Mouse (Mus musculus) left cerebral cortex, adult 8-10 months (tissue): ENCODE measurements around the gene Celf2. TPM values are rescaled to one million over a fixed set of nuclear protein-coding genes. Genes with fewer than 3 reads are reported as not detected.

Experiments
- DNase-seq, 2 experiments: peaks; one replicate each; pipeline ENCODE4 v3.0.0; 2022; ENCODE audit warnings: low spot score in 2 of 2
- total RNA-seq, 4 experiments: library from RNA; stranded (reverse); gene quantifications; 2 replicates each; pipeline ENCODE4 v1.2.4; 2022

Gene Celf2
- total RNA-seq, 4 experiments from 2014 or later: 386 to 451 (median 404) TPM

DNA sequence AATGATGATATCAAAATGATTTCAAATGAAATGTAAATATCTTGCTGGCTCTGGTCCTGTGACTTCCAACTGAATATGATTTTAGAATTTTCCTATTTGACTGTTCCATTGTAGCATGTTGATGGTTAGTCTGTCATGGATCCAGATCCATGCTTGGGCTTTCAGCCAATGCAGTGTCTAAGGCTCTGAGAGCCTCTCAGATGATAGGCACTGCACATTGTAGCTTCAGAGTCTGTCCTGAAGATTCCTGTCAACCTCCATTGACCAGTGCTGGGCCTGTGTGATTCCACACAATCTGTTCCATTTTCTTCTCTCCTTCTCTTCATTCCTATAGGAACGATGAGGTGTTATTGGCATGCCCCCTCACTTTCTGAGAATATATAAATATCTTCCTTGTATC is 478.0 kb downstream of the Celf2 start:
- DNase-seq: no peak

DNA sequence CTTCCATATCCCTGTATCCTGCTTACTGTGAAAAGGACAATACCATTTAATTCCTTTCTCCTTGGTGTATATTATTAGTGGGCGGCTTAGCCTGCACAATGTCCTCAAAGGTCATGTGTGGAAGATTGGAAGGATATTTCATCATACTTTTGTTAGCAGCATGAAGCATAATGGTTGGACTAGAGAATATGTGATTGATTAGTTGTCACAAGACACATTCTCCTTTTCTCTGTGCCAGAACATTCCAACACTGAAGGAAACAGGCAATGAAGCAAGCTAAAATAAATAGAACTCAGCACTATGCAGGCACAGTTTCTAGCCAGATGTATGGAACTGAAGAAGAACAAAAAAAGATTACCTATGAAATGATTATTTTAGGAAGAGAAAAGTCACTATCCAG is 482.6 kb downstream of the Celf2 start:
- no peak for DNase-seq

DNA sequence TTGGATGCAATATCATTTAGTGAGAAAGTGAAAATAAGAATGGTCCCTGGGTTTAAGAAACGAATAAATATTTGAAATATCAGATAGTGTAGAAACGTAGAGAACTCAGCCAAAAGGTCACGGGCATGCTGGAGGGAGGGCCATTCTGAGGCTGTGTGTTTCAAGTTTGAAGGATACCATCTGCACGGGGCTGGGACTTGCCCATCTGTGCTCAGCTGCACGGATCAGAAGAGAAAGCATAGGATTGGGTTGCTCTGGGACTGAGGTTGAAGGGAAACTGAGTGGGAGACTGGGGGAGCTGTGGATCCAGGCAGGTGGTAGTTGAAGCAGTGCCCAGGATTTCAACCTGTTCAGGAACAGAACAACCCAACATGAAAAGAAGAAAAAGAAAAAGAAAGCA is 483.8 kb downstream of the Celf2 start:
- DNase-seq: no peak

DNA sequence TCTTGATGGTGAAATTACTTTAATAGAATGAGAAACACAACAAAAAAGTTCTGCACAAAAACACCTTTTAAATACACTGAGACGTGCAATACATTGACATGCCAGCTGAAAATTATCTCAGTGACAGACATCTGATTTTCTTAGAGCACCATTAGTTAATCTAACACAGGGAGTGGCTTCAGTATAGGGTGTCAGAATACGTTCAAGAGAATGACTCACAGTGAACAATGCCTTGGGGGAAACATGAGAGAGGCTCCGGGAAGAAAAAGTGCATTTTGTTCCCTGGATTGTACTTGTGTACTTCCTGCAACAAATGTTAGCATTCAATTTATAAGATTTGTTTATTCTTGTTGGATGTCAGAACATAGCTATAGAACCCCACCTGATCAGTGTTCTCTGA is 487.2 kb downstream of the Celf2 start:
- DNase-seq: no peak

DNA sequence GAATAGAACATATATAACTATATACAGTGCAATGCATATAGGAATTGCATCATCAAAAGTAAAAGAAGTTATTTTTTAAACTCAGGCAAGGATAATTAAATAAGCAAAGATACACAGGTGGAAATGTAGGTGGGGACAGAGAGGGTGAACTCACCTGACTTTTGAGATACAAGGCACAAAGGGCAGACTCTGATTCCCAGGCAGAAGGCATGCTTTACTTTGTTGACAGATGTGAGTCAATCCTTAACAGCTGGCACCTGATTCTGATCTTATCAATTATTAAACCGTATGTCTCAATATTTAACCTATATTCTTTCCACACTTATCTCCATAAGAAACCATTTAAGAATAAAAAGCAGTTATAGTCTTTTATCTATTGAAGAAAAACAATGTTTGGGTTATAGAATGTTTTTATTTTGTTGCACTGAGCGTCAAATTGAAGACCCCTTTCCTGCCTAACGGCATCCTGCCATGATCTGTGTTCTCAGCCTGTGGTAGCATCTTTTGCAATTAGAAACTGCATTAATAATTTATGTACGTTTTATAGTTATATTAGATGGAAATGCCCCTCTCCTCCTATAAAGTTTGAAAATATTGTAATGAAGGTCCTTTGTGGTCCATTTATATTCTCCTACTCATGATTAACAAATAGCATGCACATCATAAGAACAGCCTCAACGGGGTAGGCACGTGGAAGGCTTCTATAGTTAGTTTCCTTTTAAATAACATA is 491.8 kb downstream of the Celf2 start:
- DNase-seq: no peak

DNA sequence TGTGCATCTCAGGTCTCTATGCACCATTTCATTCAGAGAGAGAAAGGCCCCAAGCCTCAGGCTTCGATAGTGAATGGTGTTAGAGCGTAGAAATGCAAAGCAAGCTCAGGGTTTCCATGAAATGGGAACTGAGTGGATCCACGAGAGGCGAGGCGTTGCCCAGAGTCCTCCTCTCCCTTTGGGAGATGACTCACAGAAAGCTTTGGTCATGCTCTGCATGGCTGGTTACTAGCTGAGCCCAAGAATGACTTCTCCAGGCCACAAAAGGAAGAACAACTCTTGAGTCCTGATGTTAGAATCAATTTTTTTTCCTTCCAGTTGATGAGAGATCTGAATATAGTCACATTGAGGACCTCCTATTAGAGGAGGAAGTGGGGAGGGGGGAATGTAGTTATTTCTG is 496.2 kb downstream of the Celf2 start:
- no peak for DNase-seq

DNA sequence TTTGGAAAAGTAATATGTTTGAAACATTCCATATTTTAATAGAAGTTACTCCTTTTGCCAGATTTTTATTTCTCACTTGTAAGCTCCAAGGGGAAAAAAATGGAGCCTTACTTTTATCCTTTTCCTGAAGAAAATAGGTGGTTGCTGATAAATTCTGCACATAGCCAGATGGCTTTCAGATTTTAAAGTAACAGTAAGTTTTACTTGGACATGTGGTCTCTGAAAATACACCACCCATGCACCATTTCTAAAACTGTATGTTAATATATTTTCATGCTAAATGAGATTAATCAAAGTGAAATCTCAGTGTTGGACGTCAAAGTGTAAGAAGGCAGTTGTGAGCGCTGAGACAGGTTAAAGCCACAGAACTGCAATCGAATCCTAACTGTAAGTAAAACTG is 502.5 kb downstream of the Celf2 start:
- DNase-seq: no peak

DNA sequence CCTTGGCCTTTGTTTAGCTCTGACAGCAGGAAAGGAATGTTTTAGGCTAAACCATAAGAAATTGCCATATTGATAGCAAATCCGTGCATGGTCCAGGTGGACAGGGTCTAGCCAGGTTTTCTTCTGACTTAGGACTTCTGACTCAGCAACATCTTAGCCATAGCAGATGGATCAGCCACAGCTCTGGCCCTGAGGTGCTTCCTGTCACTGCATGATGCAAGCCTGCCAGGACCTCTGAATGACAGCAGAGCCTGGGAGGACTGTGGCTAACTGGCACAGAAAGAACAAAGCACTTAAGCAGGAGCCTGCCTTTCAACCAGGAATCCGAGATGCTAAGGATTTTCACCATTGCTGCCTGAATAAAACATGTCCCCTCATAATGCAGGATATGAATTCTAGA is 507.4 kb downstream of the Celf2 start:
- no peak for DNase-seq

DNA sequence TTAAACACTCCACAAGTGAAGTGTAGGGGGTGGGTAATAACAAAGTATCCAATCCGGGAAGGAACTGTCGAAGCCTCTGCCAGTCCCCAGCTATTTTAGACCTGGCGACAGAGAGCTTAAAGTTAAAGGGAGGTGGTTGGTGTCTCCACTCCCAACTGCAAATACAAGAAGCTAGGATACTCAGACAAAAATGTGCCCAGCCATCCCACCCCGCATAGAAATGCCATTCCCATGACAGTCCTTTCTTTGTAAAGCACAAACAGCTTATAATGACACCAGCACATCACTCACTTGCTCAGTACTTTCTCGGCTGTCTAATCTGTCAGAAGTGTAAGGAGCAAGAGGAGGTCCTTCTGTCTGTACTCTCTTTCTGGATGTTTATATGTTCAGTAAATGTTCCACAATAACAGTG is 518.3 kb downstream of the Celf2 start:
- no peak for DNase-seq

DNA sequence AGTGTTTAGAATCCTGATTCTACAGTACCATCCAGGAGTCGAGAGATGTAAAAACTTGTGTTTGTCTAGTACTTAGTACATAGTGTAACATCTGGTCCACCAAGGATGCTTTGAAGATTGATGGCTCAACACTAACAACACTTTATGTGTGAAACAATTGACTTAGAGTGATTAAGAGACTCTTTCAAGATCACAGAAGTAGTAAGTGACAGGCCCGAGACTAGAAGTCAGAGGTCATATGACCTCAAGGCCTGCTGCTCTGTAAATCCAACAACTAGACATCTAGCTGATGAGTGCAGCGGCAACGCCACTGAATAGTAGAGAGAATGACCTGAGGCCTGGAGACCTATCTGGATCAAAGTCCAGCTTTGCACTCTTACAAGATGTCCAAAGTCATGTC is 523.7 kb downstream of the Celf2 start:
- no peak for DNase-seq

DNA sequence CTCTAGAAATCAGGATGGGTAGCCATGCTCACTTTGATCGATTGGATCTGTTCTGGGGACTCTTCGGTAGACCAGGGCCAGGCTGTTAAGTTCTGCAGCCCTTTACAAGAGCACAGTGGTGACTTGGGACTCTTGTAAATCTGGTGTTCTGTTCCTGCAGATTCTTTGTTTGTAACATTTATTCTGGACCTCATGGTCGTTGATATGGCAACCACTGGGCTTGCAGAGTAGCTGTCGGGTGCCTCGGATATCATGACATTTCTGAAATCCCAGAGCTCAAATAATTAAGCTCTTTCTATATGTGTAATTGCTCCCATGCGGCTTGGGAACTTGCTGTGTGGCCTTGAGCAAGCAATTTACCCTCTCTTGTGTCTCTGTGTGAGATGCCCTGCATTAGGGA is 525.5 kb downstream of the Celf2 start:
- no peak for DNase-seq

DNA sequence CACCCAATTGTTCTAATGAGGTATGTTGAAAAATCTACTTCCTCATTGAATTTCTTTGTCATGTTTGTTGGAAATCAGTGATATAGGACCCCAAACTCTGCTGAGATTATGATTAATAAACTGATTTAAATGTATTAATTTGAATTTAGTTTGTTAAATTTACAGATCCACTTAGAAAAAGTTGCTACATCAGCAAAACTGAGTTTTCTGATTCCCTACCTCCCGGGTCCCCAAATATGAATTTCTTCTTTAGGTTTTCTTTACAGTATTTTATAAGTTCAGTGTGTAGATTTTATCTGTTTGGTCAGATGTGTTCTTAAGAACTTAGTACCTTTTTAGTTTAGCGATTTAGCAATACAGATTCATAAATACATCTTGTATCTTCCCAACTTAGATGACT is 533.1 kb downstream of the Celf2 start:
- no peak for DNase-seq

DNA sequence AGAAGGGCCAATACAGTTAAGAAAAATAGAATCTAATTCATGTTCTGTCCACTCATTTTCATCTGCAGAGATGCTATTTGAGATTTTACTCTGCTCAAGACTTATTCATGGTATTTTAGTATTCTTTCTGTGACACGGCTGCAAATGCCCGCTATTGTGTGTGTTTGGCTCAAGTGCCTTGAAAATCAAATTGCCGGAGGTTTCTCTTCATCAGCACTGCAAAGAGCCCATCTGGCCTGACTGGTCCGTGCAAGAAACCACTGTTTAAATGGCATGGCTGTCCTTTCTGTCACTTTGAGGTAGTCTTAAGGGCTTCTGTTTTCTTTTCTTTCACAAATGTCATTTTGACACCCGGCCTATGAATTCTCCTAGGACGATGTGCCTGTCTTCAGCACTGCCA is 540.1 kb downstream of the Celf2 start:
- no peak for DNase-seq

DNA sequence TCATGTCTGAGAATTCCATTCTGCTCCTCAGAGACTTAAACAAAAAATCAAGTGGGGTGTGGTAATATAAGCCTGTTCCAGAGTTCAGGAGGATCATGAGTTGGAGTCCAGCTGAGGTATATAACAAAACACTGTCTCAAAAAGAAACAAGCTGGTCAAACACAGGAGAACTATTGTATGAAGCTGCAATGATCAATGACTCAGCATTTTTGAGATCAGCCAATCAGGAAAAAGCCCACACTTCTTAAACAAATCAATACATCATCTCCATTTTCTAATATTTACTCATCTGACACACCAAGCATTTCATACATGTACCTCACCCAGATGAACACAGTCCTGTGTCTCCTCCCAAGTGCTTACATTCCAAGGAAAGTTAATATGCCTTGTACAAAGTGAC is 544.1 kb downstream of the Celf2 start:
- no peak for DNase-seq

DNA sequence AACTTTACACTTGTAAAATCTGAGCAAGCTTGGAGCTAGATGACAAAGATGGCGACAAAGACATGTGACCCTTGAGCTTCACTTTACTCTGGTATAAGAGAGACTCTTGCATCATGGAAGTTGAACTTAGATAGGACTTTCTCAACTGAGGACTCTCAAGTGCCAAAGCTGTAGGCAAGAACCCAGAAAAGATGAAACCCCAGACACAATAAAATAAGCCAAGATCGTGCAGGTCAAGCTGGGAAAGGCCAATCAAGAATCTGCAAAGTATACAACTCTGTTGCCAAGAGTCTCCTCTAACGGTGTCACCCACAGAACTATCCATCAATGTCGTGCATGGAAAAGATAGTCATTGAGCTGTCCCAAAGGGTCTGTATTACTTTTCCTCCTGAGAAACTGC is 558.7 kb downstream of the Celf2 start:
- DNase-seq: no peak

DNA sequence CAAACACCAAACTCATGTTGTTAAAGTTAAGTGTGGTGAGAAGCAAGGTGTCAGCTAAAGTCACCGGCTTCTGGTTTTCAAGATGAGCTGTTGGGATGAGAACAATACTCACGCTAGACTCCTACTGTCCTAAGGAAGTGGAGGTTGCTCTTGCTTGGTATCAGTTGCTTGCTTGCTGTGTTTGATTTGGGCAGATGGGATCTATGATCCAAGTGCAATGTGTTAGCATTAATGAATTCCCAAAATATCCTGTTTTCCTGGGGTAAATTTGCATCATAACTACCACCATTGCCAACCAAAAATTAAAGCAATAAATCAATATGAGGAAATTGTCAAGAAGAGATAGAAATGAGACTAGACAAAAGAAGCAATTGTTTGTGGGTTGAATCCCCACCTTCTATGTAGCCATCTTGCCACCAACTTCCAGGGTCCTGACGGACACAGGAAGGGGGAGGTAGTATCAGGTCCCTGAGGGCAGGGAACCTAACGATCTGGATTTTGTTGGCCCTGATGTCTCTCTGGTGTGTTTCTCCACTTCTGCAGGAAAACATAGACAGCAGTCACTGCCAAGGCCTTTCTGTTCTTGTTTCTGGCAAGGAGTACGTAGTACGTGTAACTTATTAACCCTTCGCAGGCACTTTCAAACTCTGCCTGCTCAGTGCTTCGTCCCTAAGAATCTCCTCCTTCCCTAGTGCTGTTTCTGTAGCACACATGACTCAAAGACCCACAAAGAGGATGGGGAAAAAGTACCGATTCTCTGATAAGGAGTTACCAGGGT is 563.5 kb downstream of the Celf2 start:
- DNase-seq: no peak

DNA sequence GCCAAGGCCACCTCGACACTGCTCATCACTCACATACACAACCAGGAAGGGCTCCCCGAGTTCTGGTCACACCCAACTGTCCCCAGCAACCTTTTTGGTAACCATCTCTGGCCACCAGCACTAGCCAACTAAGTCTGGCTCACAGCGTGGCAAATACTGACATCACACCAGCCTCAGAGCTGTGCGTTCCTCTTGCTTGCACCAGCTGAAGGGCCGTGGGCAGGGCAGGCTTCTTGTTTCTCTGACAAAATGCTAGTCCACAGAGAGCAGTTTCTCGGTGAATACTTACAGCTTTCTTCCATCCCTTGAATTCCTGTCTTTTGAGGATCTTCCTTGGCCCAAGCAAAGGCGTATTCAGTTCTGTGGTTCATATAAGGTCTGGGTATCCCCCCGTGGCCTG is 565.7 kb downstream of the Celf2 start:
- DNase-seq: no peak

DNA sequence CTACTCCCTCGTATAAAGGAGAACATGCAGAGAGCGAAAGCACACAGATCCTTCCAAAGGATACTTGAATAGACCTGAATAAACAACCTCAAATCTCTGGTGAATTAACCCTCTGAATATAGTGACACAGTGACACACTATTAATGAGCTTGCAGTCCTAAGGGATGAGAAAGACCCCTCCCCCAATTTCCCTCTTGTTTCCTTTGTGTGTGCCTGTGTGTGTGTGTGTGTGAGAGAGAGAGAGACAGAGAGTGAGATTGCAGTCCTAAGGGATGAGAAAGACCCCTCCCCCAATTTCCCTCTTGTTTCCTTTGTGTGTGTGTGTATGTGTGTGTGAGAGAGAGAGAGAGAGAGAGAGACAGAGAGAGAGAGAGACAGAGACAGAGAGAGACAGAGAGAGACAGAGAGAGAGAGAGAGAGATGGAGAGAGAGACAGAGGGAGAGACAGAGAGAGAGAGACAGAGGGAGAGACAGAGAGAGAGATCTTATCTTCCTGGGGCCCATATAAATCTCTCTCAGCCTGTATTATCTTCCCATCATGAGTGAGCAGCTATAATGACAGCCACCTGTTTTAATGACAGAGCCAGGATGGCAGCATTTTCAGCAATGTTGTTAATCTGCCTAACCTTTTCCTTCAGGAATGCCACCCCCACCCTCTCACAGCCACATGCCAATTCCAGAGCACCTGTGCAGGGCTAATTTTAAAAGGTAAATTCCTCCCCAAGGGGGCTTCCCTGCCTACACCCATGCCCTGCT is 566.5 kb downstream of the Celf2 start:
- DNase-seq: no peak

DNA sequence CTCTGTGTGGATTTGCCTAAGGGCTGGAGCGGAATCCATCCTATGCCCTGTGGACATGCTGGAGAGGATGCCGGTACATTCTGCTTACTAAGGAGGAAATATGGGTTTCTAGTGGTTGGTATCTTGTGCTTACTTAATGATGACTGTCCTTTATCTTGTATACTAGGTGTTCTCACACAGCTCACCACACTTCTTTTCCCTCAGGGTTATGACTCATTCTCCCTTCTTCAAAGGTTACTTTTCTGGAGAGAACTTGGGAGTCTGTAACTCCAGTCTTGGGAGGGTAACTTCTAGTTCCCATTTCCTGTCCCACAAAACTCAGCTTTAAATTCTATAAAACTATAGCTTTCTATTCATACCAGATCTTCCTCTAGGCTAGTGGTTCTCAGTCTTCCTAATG is 570.2 kb downstream of the Celf2 start:
- DNase-seq: no peak

DNA sequence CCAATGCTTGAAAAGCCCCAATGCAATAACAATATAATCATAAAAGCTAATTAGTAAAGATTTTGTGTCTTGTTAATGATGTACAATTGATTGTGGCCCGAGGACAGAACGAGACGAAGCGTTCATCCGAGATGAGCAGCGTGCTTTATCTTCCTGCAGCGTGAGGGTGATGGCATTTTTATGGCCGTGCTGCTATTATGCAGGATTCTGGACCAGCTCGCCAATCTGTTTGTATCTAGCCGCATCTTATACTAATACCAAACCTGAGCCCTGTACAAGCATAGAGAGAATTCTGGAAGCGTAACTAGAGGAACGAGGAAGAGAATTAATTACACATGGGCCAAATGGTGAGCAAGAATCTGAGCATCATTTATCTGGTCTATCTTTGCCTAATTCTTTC is 576.2 kb downstream of the Celf2 start:
- DNase-seq: no peak

DNA sequence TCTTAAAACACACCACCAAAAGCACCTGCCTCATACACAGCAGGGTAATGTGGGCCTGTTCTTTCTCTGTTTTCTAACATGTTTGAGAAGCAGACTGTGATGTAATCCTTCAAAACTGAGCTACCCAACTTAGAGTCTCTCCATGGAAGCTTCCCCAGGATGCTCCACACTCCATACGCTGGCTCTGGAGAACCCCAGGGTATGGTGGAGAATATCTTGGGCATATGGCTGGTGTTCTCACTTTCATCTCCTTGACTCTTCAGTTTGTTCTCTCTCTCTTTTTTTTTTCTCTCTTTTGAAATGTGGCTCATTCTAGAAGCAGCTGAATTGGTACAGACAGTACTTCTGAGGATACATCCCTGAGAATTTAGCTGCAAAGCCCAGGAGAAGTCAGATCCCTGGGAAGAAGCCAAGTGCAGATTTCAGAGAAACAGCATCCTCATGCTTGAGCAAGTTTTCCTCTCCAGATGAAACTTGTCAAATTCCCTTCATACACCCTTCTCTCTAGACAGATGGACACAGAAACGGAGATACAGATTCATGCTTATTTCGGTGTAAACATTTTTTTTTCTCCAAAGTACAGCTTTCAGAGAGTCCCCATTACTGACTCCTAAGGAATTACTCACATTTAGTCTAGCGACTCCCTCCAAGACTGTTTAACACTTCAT is 581.5 kb downstream of the Celf2 start:
- no peak for DNase-seq

DNA sequence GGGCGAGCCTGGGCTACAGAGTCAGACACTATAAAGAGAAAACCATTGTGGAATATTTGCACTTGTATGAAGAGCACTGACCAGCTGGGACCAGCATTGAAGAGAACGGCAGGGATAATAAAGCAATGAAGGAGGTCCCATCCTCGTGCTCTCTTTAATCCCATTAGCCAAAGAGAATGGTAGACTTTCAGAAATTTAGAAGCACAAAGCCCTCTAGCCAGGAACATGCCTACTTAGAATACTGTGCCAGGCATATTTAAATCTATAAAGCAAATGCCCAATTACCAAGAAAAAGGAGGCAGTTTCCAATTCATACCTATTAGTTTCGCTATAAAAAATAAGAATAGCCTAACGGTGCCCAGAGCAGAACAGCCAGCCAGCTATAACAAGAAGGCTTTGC is 583.9 kb downstream of the Celf2 start:
- DNase-seq: no peak
